Mouse (Mus musculus) heart, embryonic 16.5 days (tissue): ENCODE measurements around the gene Cabcoco1. TPM values are rescaled to one million over a fixed set of nuclear protein-coding genes. Genes with fewer than 3 reads are reported as not detected.

Experiments used
- ATAC-seq: fragments of 200-750 bp; cut with Nextera tagmentation; replicated peaks from 2 replicates; pipeline ENCODE4 v1.8.0; 2017; ENCODE audit warnings: moderate number of reproducible peaks; ENCODE audit not compliant: insufficient read depth, low FRiP score; ENCODE audit errors: extremely low read depth
- H3K27ac ChIP-seq: fragments of 300-500 bp; sonication (generic); 2 replicates; pipeline ENCODE4 v1.5.1; 2014; ENCODE audit warnings: mild to moderate bottlenecking, low read length, control low read depth, moderate library complexity
- H3K27me3 ChIP-seq: fragments of 300-500 bp; sonication (generic); 2 replicates; pipeline ENCODE4 v1.6.1; 2014; ENCODE audit warnings: low read length, mixed read lengths; ENCODE audit not compliant: control insufficient read depth, insufficient read depth
- H3K36me3 ChIP-seq: fragments of 300-500 bp; sonication (generic); 2 replicates; pipeline ENCODE4 v1.6.1; 2014; ENCODE audit not compliant: control insufficient read depth, insufficient read depth
- H3K4me1 ChIP-seq: fragments of 300-500 bp; sonication (generic); 2 replicates; pipeline ENCODE4 v1.6.1; 2014; ENCODE audit warnings: low read length, mixed read lengths; ENCODE audit not compliant: control insufficient read depth, insufficient read depth
- H3K4me2 ChIP-seq: fragments of 300-500 bp; sonication (generic); 2 replicates; pipeline ENCODE4 v1.6.1; 2014; ENCODE audit warnings: low read depth, mild to moderate bottlenecking, control low read depth, low read length
- H3K4me3 ChIP-seq: fragments of 300-500 bp; sonication (generic); 2 replicates; pipeline ENCODE4 v1.5.1; 2014; ENCODE audit warnings: mild to moderate bottlenecking, control low read depth, low read length
- H3K9ac ChIP-seq: fragments of 300-500 bp; sonication (generic); 2 replicates; pipeline ENCODE4 v1.6.1; 2014; ENCODE audit warnings: low read length, control low read depth
- H3K9me3 ChIP-seq: fragments of 300-500 bp; sonication (generic); replicated peaks from 2 replicates; pipeline ENCODE4 v1.6.1; 2016; ENCODE audit warnings: low read length; ENCODE audit not compliant: control insufficient read depth
- WGBS: fragments of 180-500 bp; shearing (Covaris S2); extraction: QIAGEN DNeasy Blood & Tissue Kit; methylation state at CpG from one replicate; pipeline ENCODE4 v1.1.7; 2014; 5-methylcytosine and 5-hydroxymethylcytosine counted together
- polyA plus RNA-seq: library from polyadenylated mRNA; unstranded; fragments of >200 nt; fragmentation: Nextera tagmentation; extraction: Ambion mirVana; gene quantifications from 2 replicates; pipeline ENCODE4 v1.2.1, GENCODE M21; 2015

Cabcoco1 gene
- polyA plus RNA-seq, 1 experiment from 2014 or later = 42.8 TPM

DNA sequence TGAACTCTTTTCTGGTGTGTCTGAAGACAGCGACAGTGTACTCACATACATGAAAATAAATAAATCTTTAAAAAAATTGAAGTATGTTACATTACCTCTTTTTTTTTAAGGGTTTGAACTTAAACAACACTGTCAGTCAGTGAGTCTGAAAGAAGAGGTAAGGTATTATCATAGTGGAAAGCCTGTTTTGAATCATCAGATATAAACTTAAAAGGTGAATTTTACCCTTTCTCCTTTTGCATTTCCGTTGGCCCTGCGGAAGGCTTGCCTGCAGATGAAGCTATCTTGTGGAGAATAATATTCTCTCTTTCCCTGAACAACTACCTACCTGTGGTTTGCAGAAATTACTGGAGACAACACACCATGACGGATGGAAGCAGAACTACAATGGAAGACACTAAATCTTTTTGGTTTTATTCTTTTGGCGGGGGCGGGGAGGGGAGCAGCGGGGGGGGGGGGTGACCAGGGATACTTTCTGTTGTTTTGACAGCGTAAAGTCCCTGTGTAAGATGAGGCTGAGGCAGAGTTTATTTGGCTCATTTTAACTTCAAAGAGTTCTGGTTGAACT, 96.4 kb downstream of the Cabcoco1 start:
- H3K4me2 ChIP-seq = peak overlapping the region; percentile 36
- H3K27ac ChIP-seq = peak overlapping the region; percentile 51; the same call in 1 of the 2 replicates
- no peak overlapping the region for H3K9ac ChIP-seq
- 73% methylated on average over 8 of the region's 8 CpGs for WGBS
- no peaks in the 10 kb centered on the region for H3K36me3 ChIP-seq
- no peak overlapping the region for H3K4me3 ChIP-seq
- peaks cover 20% of the 10 kb centered on the region for H3K4me1 ChIP-seq
- no peaks in the 10 kb centered on the region for H3K9me3 ChIP-seq
- ATAC-seq = no peak
- H3K27me3 ChIP-seq = no peaks in the 10 kb centered on the region

- no peak for ATAC-seq
- Histone ChIP-seq H3K27me3 (no peaks in the 10 kb centered on the region), H3K9me3 (no peaks in the 10 kb centered on the region), H3K4me1 (peaks cover 20% of the 10 kb centered on the region), H3K4me2 (no peak overlapping the region), H3K4me3 (no peak overlapping the region), H3K36me3 (no peaks in the 10 kb centered on the region), H3K27ac (no peak overlapping the region), H3K9ac (no peak overlapping the region)
- 79% methylated on average over 14 of the region's 14 CpGs for WGBS
These were observed 97.2 kb downstream of the Cabcoco1 start for GRCm38 (mm10) chr10:68444361-68445114.

DNA sequence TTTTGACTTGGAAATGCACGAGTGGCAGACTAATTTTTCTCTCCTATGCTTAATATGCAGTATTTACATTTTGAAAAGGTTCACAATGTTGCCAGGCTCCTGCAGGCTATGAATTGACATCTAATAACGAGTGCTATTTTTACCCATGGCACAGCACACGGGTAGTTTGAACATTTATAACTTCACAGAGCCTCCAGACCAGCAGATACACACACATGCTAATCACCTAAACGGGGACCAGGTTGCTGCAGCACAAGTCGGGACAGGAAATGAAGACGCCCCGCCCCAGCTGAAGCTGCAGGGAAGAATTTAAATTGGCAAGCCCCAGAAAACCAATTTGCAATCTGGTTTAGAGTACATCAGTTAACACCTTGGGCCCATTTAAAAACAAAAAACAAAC, 98.6 kb downstream of the Cabcoco1 start:
- peak overlapping the region; percentile 27 for H3K27ac ChIP-seq
- no peaks in the 10 kb centered on the region for H3K27me3 ChIP-seq
- H3K4me2 ChIP-seq = peak overlapping the region; percentile 44; the same call in 1 of the 2 replicates
- H3K9ac ChIP-seq = peak overlapping the region; percentile 34
- 15% methylated on average over 7 of the region's 7 CpGs for WGBS
- H3K9me3 ChIP-seq = no peaks in the 10 kb centered on the region
- H3K4me3 ChIP-seq = no peak overlapping the region
- H3K4me1 ChIP-seq = peaks cover 20% of the 10 kb centered on the region
- no peaks in the 10 kb centered on the region for H3K36me3 ChIP-seq
- ATAC-seq = no peak

GRCm38 (mm10) chr10:68442713-68443112, 99.0 kb downstream of the Cabcoco1 start:
- H3K4me3 ChIP-seq = no peak overlapping the region
- no peak for ATAC-seq
- no peaks in the 10 kb centered on the region for H3K36me3 ChIP-seq
- 22% methylated on average over 3 of the region's 3 CpGs for WGBS
- H3K9me3 ChIP-seq = no peaks in the 10 kb centered on the region
- peak overlapping the region; percentile 35; the same call in 1 of the 2 replicates for H3K27ac ChIP-seq
- H3K27me3 ChIP-seq = no peaks in the 10 kb centered on the region
- peak overlapping the region; percentile 34 for H3K9ac ChIP-seq
- peak overlapping the region; percentile 44; the same call in 1 of the 2 replicates for H3K4me2 ChIP-seq
- H3K4me1 ChIP-seq = peaks cover 20% of the 10 kb centered on the region

- Histone ChIP-seq H3K4me1 (peaks cover 20% of the 10 kb centered on the region), H3K4me2 (no peak overlapping the region), H3K4me3 (no peak overlapping the region), H3K27ac (no peak overlapping the region), H3K36me3 (no peaks in the 10 kb centered on the region), H3K9ac (no peak overlapping the region), H3K27me3 (no peaks in the 10 kb centered on the region), H3K9me3 (no peaks in the 10 kb centered on the region)
- 67% methylated on average over 10 of the region's 10 CpGs for WGBS
- ATAC-seq = no peak
These were observed 99.6 kb downstream of the Cabcoco1 start for GRCm38 (mm10) chr10:68441931-68442662.

DNA sequence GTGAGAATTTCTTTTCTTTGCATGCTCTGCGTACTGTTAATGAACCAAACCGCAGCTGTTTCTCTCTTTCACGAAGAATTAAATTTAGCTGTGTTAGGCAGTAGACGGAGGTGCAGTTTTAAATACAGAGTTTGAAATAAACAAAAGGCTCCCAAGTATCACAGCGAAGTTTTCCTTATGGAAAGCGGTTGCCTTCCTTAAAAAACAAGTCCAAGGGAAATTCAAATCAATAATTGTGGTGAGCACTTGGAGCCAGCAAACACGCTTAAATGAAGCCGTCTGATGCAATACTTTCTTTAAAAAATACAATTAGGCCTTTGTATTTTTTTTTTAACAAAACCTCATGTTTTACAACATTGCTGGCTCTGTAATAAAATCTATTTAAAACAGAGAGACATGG, 101.2 kb downstream of the Cabcoco1 start:
- peaks cover 9% of the 10 kb centered on the region for H3K4me1 ChIP-seq
- no peak for ATAC-seq
- no peaks in the 10 kb centered on the region for H3K27me3 ChIP-seq
- H3K4me2 ChIP-seq = no peak overlapping the region
- no peaks in the 10 kb centered on the region for H3K36me3 ChIP-seq
- H3K9ac ChIP-seq = no peak overlapping the region
- no peak overlapping the region for H3K4me3 ChIP-seq
- H3K27ac ChIP-seq = no peak overlapping the region
- no peaks in the 10 kb centered on the region for H3K9me3 ChIP-seq
- 79% methylated on average over 8 of the region's 8 CpGs for WGBS

GRCm38 (mm10) chr10:68435754-68436153, 105.9 kb downstream of the Cabcoco1 start:
- Histone ChIP-seq H3K27me3 (no peaks in the 10 kb centered on the region), H3K9ac (no peak overlapping the region), H3K4me3 (no peak overlapping the region), H3K9me3 (no peaks in the 10 kb centered on the region), H3K27ac (no peak overlapping the region), H3K36me3 (no peaks in the 10 kb centered on the region), H3K4me2 (no peak overlapping the region), H3K4me1 (no peaks in the 10 kb centered on the region)
- 87% methylated on average over 7 of the region's 7 CpGs for WGBS
- ATAC-seq = no peak

GRCm38 (mm10) chr10:68435001-68435560, 106.6 kb downstream of the Cabcoco1 start:
- no peak for ATAC-seq
- 74% methylated on average over 13 of the region's 13 CpGs for WGBS
- no peaks in the 10 kb centered on the region for H3K9me3 ChIP-seq
- no peaks in the 10 kb centered on the region for H3K27me3 ChIP-seq
- H3K27ac ChIP-seq = no peak overlapping the region
- no peaks in the 10 kb centered on the region for H3K4me1 ChIP-seq
- H3K4me2 ChIP-seq = no peak overlapping the region
- no peak overlapping the region for H3K9ac ChIP-seq
- no peak overlapping the region for H3K4me3 ChIP-seq
- H3K36me3 ChIP-seq = no peaks in the 10 kb centered on the region
